Comparison of ENCODE assay signal across 8 mouse cellular contexts in genomic region chr9:21320280-21320618, GRCm38 (mm10). TPM values are rescaled to one million over a fixed set of nuclear protein-coding genes. Genes with fewer than 3 reads are reported as not detected.
DNase-seq lines count a peak whose midpoint lies in the region; ATAC-seq lines count a peak whose summit lies in the region.

No protein-coding gene starts in this region.

- H3K4me2 ChIP-seq in liver, embryonic 11.5 days, result peak overlapping the region; percentile 99
- peak overlapping the region; percentile 94 for H3K4me2 ChIP-seq in embryonic facial prominence, embryonic 12.5 days (replicated peaks)
- H3K4me2 ChIP-seq in intestine, embryonic 14.5 days (ENCODE audit: low read length), result peak overlapping the region; percentile 86
- peak overlapping the region; percentile 92 for H3K4me2 ChIP-seq in neural tube, embryonic 13.5 days

- 34% methylated on average over 4 of the region's 4 CpGs for WGBS in liver, embryonic 11.5 days
- 29% methylated on average over 4 of the region's 4 CpGs for WGBS in embryonic facial prominence, embryonic 12.5 days
- WGBS in intestine, embryonic 14.5 days, result 26% methylated on average over 4 of the region's 4 CpGs
- WGBS in neural tube, embryonic 13.5 days, result 35% methylated on average over 4 of the region's 4 CpGs

- DNase-seq in liver, embryonic 11.5 days (ENCODE audit: low spot score), result no peak
- DNase-seq in liver (no peak), adipocyte (ENCODE audit: low spot score) (no peak)
- no peak for DNase-seq in intestine, embryonic 14.5 days (ENCODE audit: low spot score)
- DNase-seq in embryo, embryonic 9.5 days (ENCODE audit: extremely low spot score), result no peak
- no peak for DNase-seq in spleen, adult 18-20 months

- H3K4me3 ChIP-seq in liver, embryonic 11.5 days (ENCODE audit: low read depth, low read length), result peak overlapping the region; percentile 83
- H3K4me3 ChIP-seq in embryonic facial prominence, embryonic 12.5 days, result peak overlapping the region; percentile 56
- H3K4me3 ChIP-seq in intestine, embryonic 14.5 days (ENCODE audit: low read depth, low read length), result peak overlapping the region; percentile 70
- peak overlapping the region; percentile 69 for H3K4me3 ChIP-seq in neural tube, embryonic 13.5 days

- peak overlapping the region; percentile 79; the same call in 1 of the 2 replicates for H3K27ac ChIP-seq in liver, embryonic 11.5 days (ENCODE audit: low read depth, low read length)
- no peak overlapping the region for H3K27ac ChIP-seq in embryonic facial prominence, embryonic 12.5 days
- H3K27ac ChIP-seq in intestine, embryonic 14.5 days (ENCODE audit: low read depth), result no peak overlapping the region
- H3K27ac ChIP-seq in neural tube, embryonic 13.5 days (replicated peaks), result 0 out of 2 replicates have a peak overlapping the region, but pooled peaks have one; percentile 61

- H3K36me3 ChIP-seq in liver, embryonic 11.5 days (ENCODE audit: control insufficient read depth, insufficient read depth, low read length), result no peaks in the 10 kb centered on the region
- H3K36me3 ChIP-seq in embryonic facial prominence, embryonic 12.5 days, result 0 out of 2 replicates have a peak, but pooled peaks cover 3% of the 10 kb centered on the region
- H3K36me3 ChIP-seq in intestine, embryonic 14.5 days (ENCODE audit: control insufficient read depth, insufficient read depth, low read length), result no peaks in the 10 kb centered on the region
- no peaks in the 10 kb centered on the region; the same call in 1 of the 2 replicates for H3K36me3 ChIP-seq in neural tube, embryonic 13.5 days

- peak overlapping the region; percentile 82 for H3K9ac ChIP-seq in liver, embryonic 11.5 days (ENCODE audit: low read depth, low read length)
- H3K9ac ChIP-seq in embryonic facial prominence, embryonic 12.5 days, result peak overlapping the region; percentile 61; the same call in 1 of the 2 replicates
- peak overlapping the region; percentile 61 for H3K9ac ChIP-seq in intestine, embryonic 14.5 days (ENCODE audit: low read length)
- H3K9ac ChIP-seq in neural tube, embryonic 13.5 days, result peak overlapping the region; percentile 82

- ATAC-seq in liver, embryonic 11.5 days (replicated peaks; ENCODE audit: low FRiP score), result peak; percentile 27; the same call in 1 of the 2 replicates
- peak; percentile 29; the same call in 1 of the 2 replicates for ATAC-seq in embryonic facial prominence, embryonic 12.5 days (ENCODE audit: insufficient number of reproducible peaks, insufficient read depth, low FRiP score, low TSS enrichment)
- ATAC-seq in intestine, embryonic 14.5 days (replicated peaks; ENCODE audit: low FRiP score, low TSS enrichment, low read depth), result no peak; the same call in 1 of the 2 replicates
- peak; percentile 62 for ATAC-seq in neural tube, embryonic 13.5 days (ENCODE audit: low read depth)

- H3K9me3 ChIP-seq in liver, embryonic 11.5 days (ENCODE audit: control insufficient read depth, low read length), result no peaks in the 10 kb centered on the region
- H3K9me3 ChIP-seq in embryonic facial prominence, embryonic 12.5 days, result no peaks in the 10 kb centered on the region
- H3K9me3 ChIP-seq in intestine, embryonic 14.5 days (ENCODE audit: control insufficient read depth, low read length), result no peaks in the 10 kb centered on the region
- H3K9me3 ChIP-seq in neural tube, embryonic 13.5 days, result no peaks in the 10 kb centered on the region

- peaks cover 33% of the 10 kb centered on the region for H3K4me1 ChIP-seq in liver, embryonic 11.5 days (replicated peaks; ENCODE audit: control insufficient read depth, insufficient read depth, low read length)
- H3K4me1 ChIP-seq in embryonic facial prominence, embryonic 12.5 days, result peaks cover 15% of the 10 kb centered on the region
- H3K4me1 ChIP-seq in intestine, embryonic 14.5 days (replicated peaks; ENCODE audit: control insufficient read depth, insufficient read depth, low read length), result peaks cover 11% of the 10 kb centered on the region
- H3K4me1 ChIP-seq in neural tube, embryonic 13.5 days (replicated peaks), result peaks cover 27% of the 10 kb centered on the region

- H3K27me3 ChIP-seq in liver, embryonic 11.5 days (replicated peaks; ENCODE audit: control insufficient read depth, insufficient read depth, low read length), result no peaks in the 10 kb centered on the region
- no peaks in the 10 kb centered on the region for H3K27me3 ChIP-seq in embryonic facial prominence, embryonic 12.5 days
- no peaks in the 10 kb centered on the region for H3K27me3 ChIP-seq in intestine, embryonic 14.5 days (replicated peaks; ENCODE audit: control insufficient read depth, insufficient read depth, low read length)
- H3K27me3 ChIP-seq in neural tube, embryonic 13.5 days, result no peaks in the 10 kb centered on the region

RNA-seq across cellular contexts. Expression of gene Slc44a2, which starts 0.2 kb away (rescaled TPM):
- polyA plus RNA-seq in liver, embryonic 11.5 days (2014; fragmentation: Nextera tagmentation; extraction: Ambion mirVana), result 57.2 and 61.2 TPM in 2 replicates
- polyA plus RNA-seq in embryonic facial prominence, embryonic 12.5 days (2016; fragmentation: Nextera tagmentation; extraction: Ambion mirVana), result 117 and 118 TPM in 2 replicates
- 70.1 and 74.6 TPM in 2 replicates for polyA plus RNA-seq in intestine, embryonic 14.5 days (2014; fragmentation: Nextera tagmentation; extraction: Ambion mirVana)
- 70.1 and 73.1 TPM in 2 replicates for polyA plus RNA-seq in neural tube, embryonic 13.5 days (2015; fragmentation: Nextera tagmentation; extraction: Ambion mirVana)

RNA-seq across cellular contexts. Expression of gene Ap1m2, which starts 8.1 kb away (rescaled TPM):
- 1.2 and 1.6 TPM in 2 replicates for polyA plus RNA-seq in liver, embryonic 11.5 days (2014; fragmentation: Nextera tagmentation; extraction: Ambion mirVana)
- polyA plus RNA-seq in embryonic facial prominence, embryonic 12.5 days (2016; fragmentation: Nextera tagmentation; extraction: Ambion mirVana), result 15.8 and 18.2 TPM in 2 replicates
- 69.6 and 75.8 TPM in 2 replicates for polyA plus RNA-seq in intestine, embryonic 14.5 days (2014; fragmentation: Nextera tagmentation; extraction: Ambion mirVana)
- polyA plus RNA-seq in neural tube, embryonic 13.5 days (2015; fragmentation: Nextera tagmentation; extraction: Ambion mirVana), result 0.89 and 1.1 TPM in 2 replicates

RNA-seq across cellular contexts. Expression of gene Cdkn2d, which starts 29.0 kb away (rescaled TPM):
- 48.0 and 48.2 TPM in 2 replicates for polyA plus RNA-seq in liver, embryonic 11.5 days (2014; fragmentation: Nextera tagmentation; extraction: Ambion mirVana)
- 51.7 and 52.5 TPM in 2 replicates for polyA plus RNA-seq in embryonic facial prominence, embryonic 12.5 days (2016; fragmentation: Nextera tagmentation; extraction: Ambion mirVana)
- 43.7 and 44.8 TPM in 2 replicates for polyA plus RNA-seq in intestine, embryonic 14.5 days (2014; fragmentation: Nextera tagmentation; extraction: Ambion mirVana)
- 95.5 and 114 TPM in 2 replicates for polyA plus RNA-seq in neural tube, embryonic 13.5 days (2015; fragmentation: Nextera tagmentation; extraction: Ambion mirVana)

RNA-seq across cellular contexts. Expression of gene Kri1, which starts 32.5 kb away (rescaled TPM):
- polyA plus RNA-seq in liver, embryonic 11.5 days (2014; fragmentation: Nextera tagmentation; extraction: Ambion mirVana), result 19.3 and 24.2 TPM in 2 replicates
- 16.8 and 17.9 TPM in 2 replicates for polyA plus RNA-seq in embryonic facial prominence, embryonic 12.5 days (2016; fragmentation: Nextera tagmentation; extraction: Ambion mirVana)
- 12.8 TPM in 2 replicates for polyA plus RNA-seq in intestine, embryonic 14.5 days (2014; fragmentation: Nextera tagmentation; extraction: Ambion mirVana)
- 11.1 and 15.1 TPM in 2 replicates for polyA plus RNA-seq in neural tube, embryonic 13.5 days (2015; fragmentation: Nextera tagmentation; extraction: Ambion mirVana)

RNA-seq across cellular contexts. Expression of gene Ilf3, which starts 47.4 kb away (rescaled TPM):
- polyA plus RNA-seq in liver, embryonic 11.5 days (2014; fragmentation: Nextera tagmentation; extraction: Ambion mirVana), result 141 and 149 TPM in 2 replicates
- 277 and 284 TPM in 2 replicates for polyA plus RNA-seq in embryonic facial prominence, embryonic 12.5 days (2016; fragmentation: Nextera tagmentation; extraction: Ambion mirVana)
- polyA plus RNA-seq in intestine, embryonic 14.5 days (2014; fragmentation: Nextera tagmentation; extraction: Ambion mirVana), result 179 and 188 TPM in 2 replicates
- 226 and 229 TPM in 2 replicates for polyA plus RNA-seq in neural tube, embryonic 13.5 days (2015; fragmentation: Nextera tagmentation; extraction: Ambion mirVana)

Comparison
In these comparisons a context has a peak if more than half of its experiments do, and no peak if none do; other contexts are left out.
1. H3K27ac ChIP-seq: peak in liver, embryonic 11.5 days (single experiment) and neural tube, embryonic 13.5 days (single experiment); none in embryonic facial prominence, embryonic 12.5 days (single experiment) and intestine, embryonic 14.5 days (single experiment).
2. Peak in every context shown above with its lines, with median percentiles within 50 percentile points of each other: H3K4me2 ChIP-seq, H3K4me3 ChIP-seq and H3K9ac ChIP-seq.